Mouse (Mus musculus) cerebellum, adult 9-10 months (tissue): ENCODE measurements at regions not wholly inside any gene's neighbourhood (a gene's known extent, or its start where the extent isn't known, plus 50 kb on each side); places are given as distances from the start of the nearest gene placed in this dataset.

ENCODE experiments used
- DNase-seq: peaks from one replicate; pipeline ENCODE4 v3.0.0; 2022

DNA sequence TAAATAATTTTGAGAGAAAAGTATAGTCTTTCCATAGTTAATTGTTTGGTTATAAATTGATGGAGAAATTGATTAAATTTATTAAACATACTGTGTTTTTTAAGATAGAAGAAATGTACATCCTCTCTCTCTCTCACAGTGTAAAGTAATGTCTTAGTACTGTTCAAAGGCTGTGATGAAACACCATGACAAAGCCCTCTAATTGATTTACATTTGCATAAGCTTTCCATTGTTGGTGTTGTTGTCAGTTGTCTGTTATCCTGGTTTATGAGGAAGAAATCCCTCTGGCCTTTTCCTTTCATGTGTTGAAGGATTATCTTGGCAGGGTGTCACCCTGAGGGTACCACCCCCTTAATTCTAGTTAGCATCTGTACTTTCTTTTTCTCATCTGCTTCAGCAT is 207.2 kb upstream of the Dmd start:
- DNase-seq = no peak

DNA sequence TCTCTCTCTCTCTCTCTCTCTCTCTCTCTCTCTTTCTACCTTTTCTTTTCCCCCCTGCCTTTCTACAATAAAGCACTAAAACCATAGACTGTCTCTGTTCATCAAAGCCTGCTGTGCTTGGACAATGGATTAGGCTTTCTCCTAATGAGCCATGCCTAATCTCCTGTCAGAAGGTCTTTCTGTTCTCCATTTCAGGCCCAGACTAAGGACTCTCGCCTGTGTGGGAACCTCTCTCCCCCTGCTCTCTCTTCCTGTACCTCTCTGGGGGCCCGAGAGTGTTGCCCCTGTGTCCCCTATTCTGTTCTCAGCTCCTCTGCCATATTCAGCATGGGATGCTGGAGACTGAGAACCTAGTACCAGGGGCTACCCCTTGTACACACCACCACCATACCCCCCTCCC is 184.5 kb upstream of the Dmd start:
- no peak for DNase-seq

DNA sequence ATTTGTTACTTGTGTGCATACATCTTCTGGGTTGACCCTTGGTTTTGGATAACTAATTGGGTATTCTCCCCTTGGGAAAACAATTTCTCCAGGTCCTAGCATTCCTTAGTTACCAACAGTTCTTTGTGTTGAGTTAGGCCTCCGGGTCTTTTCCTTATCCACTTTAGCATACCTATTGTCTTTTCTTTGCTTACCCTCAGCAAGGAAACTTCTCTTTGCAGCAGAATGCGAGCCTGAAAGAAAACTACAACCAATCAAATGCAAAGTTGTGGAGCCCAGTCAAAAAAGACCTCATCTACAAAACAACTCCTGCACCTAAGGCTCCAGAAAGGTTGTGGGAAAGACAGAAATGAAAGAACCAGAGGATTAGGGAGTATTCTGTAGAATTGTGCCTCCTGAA is 139.5 kb upstream of the Dmd start:
- DNase-seq = no peak

DNA sequence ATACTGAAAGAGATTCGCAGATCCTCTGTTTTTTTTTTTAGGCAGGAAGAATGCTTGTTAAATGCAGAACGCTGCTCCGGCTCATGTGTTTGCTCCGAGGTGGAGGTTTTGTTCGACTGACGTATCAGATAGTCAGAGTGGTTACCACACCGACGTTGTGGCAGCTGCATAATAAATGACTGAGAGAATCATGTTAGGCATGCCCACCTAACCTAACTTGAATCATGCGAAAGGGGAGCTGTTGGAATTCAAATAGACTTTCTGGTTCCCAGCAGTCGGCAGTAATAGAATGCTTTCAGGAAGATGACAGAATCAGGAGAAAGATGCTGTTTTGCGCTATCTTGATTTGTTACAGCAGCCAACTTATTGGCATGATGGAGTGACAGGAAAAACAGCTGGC is 134.1 kb upstream of the Dmd start:
- no peak for DNase-seq

GRCm38 (mm10) chrX:82817045-82817444 is 131.6 kb upstream of the Dmd start:
- DNase-seq = peak; percentile 11

- no peak for DNase-seq
Observed at GRCm38 (mm10) chrX:82823606-82824005, 125.1 kb upstream of the Dmd start.

GRCm38 (mm10) chrX:82866116-82866515 is 82.6 kb upstream of the Dmd start:
- no peak for DNase-seq
